9 mouse cellular contexts compared by ENCODE assay signal in the genomic region with DNA sequence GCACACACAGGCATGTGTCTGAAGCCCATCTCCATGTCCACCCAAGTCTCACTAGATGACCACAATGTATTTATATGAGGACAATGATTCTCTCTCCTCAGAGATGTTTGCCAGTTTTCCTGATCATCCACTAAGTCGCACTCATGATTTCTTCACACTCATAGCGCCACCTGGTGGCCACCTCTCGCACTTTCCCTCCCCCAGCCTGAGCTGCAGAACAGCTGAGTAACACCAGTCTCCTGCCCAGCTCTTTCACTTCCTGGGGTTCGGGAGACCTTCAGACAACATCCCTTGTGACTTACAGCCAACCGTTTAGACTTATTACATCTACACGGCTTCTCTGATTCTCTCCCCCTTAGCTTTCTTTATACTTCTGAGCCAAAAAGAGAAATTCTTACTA. TPM values are rescaled to one million over a fixed set of nuclear protein-coding genes. Genes with fewer than 3 reads are reported as not detected.
A peak's percentile ranks its signal among the peaks of the same experiment; 100 is the strongest.
DNase-seq lines count a peak whose midpoint lies in the region; ATAC-seq and TF ChIP-seq lines count a peak whose summit lies in the region.
"Had no signal": no experiment of that assay in that cellular context is flagged by ENCODE, and none has a peak within 500 bp of the region (broad histone marks: within the 10 kb centered on the region; RNA-seq: fewer than 3 reads in every experiment).

No protein-coding gene starts in this region.

- dilution Hi-C loops in CH12.LX (cut with MboI; ENCODE audit: extremely low pct_ligation_motif_present, extremely low pct_unique_long_range_greater_than_20kb, low sequenced_read_pairs) = no loop called here

- ATAC-seq in erythroid progenitor cell, adult 5-6 weeks (replicated peaks; ENCODE audit: low FRiP score, poor library complexity, severe bottlenecking) = peak; percentile 79
- peak; percentile 47; the same call in 1 of the 2 replicates for ATAC-seq in lung, embryonic 14.5 days (ENCODE audit: insufficient read depth)

- H3K27ac ChIP-seq in CH12.LX (ENCODE audit: insufficient read depth, low read depth) = no peak overlapping the region
- no peak overlapping the region for H3K27ac ChIP-seq in bone marrow macrophage, adult 2 months (ENCODE audit: insufficient read depth, low read depth, low read length)
- no peak overlapping the region for H3K27ac ChIP-seq in lung, embryonic 14.5 days (ENCODE audit: low read depth)
- H3K27ac ChIP-seq: heart, embryonic 15.5 days had no signal

- in situ Hi-C loops in CH12.LX (cut with MboI; ENCODE audit: low pct_ligation_motif_present, low pct_unique_long_range_greater_than_20kb, low sequenced_read_pairs) = loop anchor here (5.0 kb wide), 1 partner anchor 142 kb away; no protein-coding TSS in a partner anchor

- 4% methylated on average over 6 of the region's 6 CpGs for WGBS in lung, embryonic 14.5 days

- H3K9ac ChIP-seq in CH12.LX (ENCODE audit: insufficient read depth, low read depth) = no peak overlapping the region
- no peak overlapping the region for H3K9ac ChIP-seq in lung, embryonic 14.5 days
- H3K9ac ChIP-seq: heart, embryonic 15.5 days had no signal

- H3K9me3 ChIP-seq in CH12.LX (replicated peaks; ENCODE audit: low read length) = no peaks in the 10 kb centered on the region
- no peaks in the 10 kb centered on the region for H3K9me3 ChIP-seq in lung, embryonic 14.5 days (ENCODE audit: low read depth, low read length)
- H3K9me3 ChIP-seq: heart, embryonic 15.5 days had no signal

- H3K4me1 ChIP-seq in CH12.LX (ENCODE audit: control insufficient read depth in 1 of 2, insufficient read depth in 2 of 2) = peaks cover 0 to 8% of the 10 kb centered on the region in 2 experiments; a peak in 1 of 4 replicates
- no peaks in the 10 kb centered on the region for H3K4me1 ChIP-seq in bone marrow macrophage, adult 2 months (ENCODE audit: control insufficient read depth, insufficient read depth, low read length)
- no peaks in the 10 kb centered on the region for H3K4me1 ChIP-seq in lung, embryonic 14.5 days (ENCODE audit: insufficient read depth)
- H3K4me1 ChIP-seq: heart, embryonic 15.5 days had no signal

- TF ChIP-seq POLR2A in CH12.LX (IDR thresholded peaks at IDR 0.05; ENCODE audit: low read depth, low read length) = no peak
- no peak for TF ChIP-seq POLR2A in bone marrow macrophage, adult 2 months (IDR thresholded peaks at IDR 0.05; ENCODE audit: borderline replicate concordance, low read depth, low read length)

- TF ChIP-seq EP300 in CH12.LX (IDR thresholded peaks at IDR 0.05; ENCODE audit: low read length) = no peak

- no peaks in the 10 kb centered on the region for H3K27me3 ChIP-seq in CH12.LX (replicated peaks)
- H3K27me3 ChIP-seq in lung, embryonic 14.5 days (ENCODE audit: insufficient read depth, low read length) = no peaks in the 10 kb centered on the region

- DNase-seq in CH12.LX (ENCODE audit: extremely low read depth) = peak; percentile 81
- DNase-seq in heart, postnatal 25 days (ENCODE audit: low spot score) = peak; percentile 42
- DNase-seq in layer of hippocampus, adult 18-20 months (ENCODE audit: low spot score in 2 of 2) = peak; percentile 76 to 94
- peak; percentile 97 for DNase-seq in lung, embryonic 14.5 days
- DNase-seq in retina, adult 2 months (ENCODE audit: low read depth, low spot score) = peak; percentile 55
- DNase-seq in thymus, postnatal 14 days = peak; percentile 83

- no peaks in the 10 kb centered on the region for H3K79me2 ChIP-seq in CH12.LX (replicated peaks; ENCODE audit: control insufficient read depth, extremely low read depth, insufficient read depth, poor library complexity, severe bottlenecking)

- peak; percentile 75 to 93 for TF ChIP-seq CTCF in CH12.LX (conservative IDR thresholded peaks at IDR 0.05 in 1 of 2, IDR thresholded peaks at IDR 0.05 in 1 of 2; ENCODE audit: low read depth in 2 of 2, low read length in 2 of 2)
- TF ChIP-seq CTCF in bone marrow macrophage, adult 2 months (IDR thresholded peaks at IDR 0.05; ENCODE audit: low read depth, low read length) = peak; percentile 71
- peak; percentile 98 for TF ChIP-seq CTCF in lung, embryonic 14.5 days (IDR thresholded peaks at IDR 0.05; ENCODE audit: low read depth)

- peak overlapping the region; percentile 41; the same call in 1 of the 2 replicates for H3K4me2 ChIP-seq in CH12.LX (ENCODE audit: insufficient read depth, low read depth, poor library complexity, severe bottlenecking)
- H3K4me2 ChIP-seq in lung, embryonic 14.5 days = no peak overlapping the region
- H3K4me2 ChIP-seq: heart, embryonic 15.5 days had no signal

- H3K36me3 ChIP-seq in CH12.LX (replicated peaks in 1 of 2; ENCODE audit: control insufficient read depth in 1 of 2, insufficient read depth in 1 of 2, low read length in 1 of 2) = no peaks in the 10 kb centered on the region
- no peaks in the 10 kb centered on the region for H3K36me3 ChIP-seq in lung, embryonic 14.5 days (ENCODE audit: insufficient read depth)
- H3K36me3 ChIP-seq: heart, embryonic 15.5 days had no signal

- H3K4me3 ChIP-seq in CH12.LX (replicated peaks in 1 of 3; ENCODE audit: low read depth in 2 of 3, low read length in 2 of 3, poor library complexity in 1 of 3) = no peak overlapping the region
- H3K4me3 ChIP-seq in bone marrow macrophage, adult 2 months (ENCODE audit: insufficient read depth, low read length) = no peak overlapping the region
- H3K4me3 ChIP-seq in lung, embryonic 14.5 days (ENCODE audit: low read depth, low read length) = no peak overlapping the region
- H3K4me3 ChIP-seq: heart, embryonic 15.5 days had no signal

- peak; percentile 90 for TF ChIP-seq RAD21 in CH12.LX (IDR thresholded peaks at IDR 0.05; ENCODE audit: low read depth, low read length)

- intact Hi-C loops in heart, postnatal 25 days (cut with DNase I) = loop anchor here (1.0 to 10.0 kb wide), 5 partner anchors 136 to 1425 kb away; no protein-coding TSS in a partner anchor

TF ChIP-seq in CH12.LX, 34 proteins besides CTCF, POLR2A, EP300 and RAD21:
- TF ChIP-seq ZC3H11A (IDR thresholded peaks at IDR 0.05; ENCODE audit: low read depth, low read length) (peak; percentile 89), SMC3 (IDR thresholded peaks at IDR 0.05; ENCODE audit: low read depth, low read length) (peak; percentile 98), ZMIZ1 (IDR thresholded peaks at IDR 0.05; ENCODE audit: low read depth, low read length) (no peak), MEF2A (IDR thresholded peaks at IDR 0.05; ENCODE audit: borderline replicate concordance, low read depth, low read length) (no peak), ZNF384 (IDR thresholded peaks at IDR 0.05; ENCODE audit: low read depth, low read length) (no peak), MAFK (IDR thresholded peaks at IDR 0.05; ENCODE audit: insufficient replicate concordance, low read length) (no peak), MAX (IDR thresholded peaks at IDR 0.05; ENCODE audit: low read length) (no peak), NELFE (IDR thresholded peaks at IDR 0.05; ENCODE audit: low read depth, low read length) (no peak), TBP (conservative IDR thresholded peaks at IDR 0.05; ENCODE audit: low read depth, low read length) (no peak), MYC (IDR thresholded peaks at IDR 0.05; ENCODE audit: low read depth, low read length) (no peak), BHLHE40 (IDR thresholded peaks at IDR 0.05; ENCODE audit: low read depth, low read length) (no peak), IRF4 (IDR thresholded peaks at IDR 0.05; ENCODE audit: low read depth, low read length) (0 out of 2 replicates have a peak, but pooled peaks have one; percentile 28), NRF1 (IDR thresholded peaks at IDR 0.05; ENCODE audit: low read depth, low read length) (no peak), ETS1 (conservative IDR thresholded peaks at IDR 0.05; ENCODE audit: low read depth, low read length) (no peak), POLR2AphosphoS2 (IDR thresholded peaks at IDR 0.05; ENCODE audit: low read depth, low read length) (no peak), RCOR1 (conservative IDR thresholded peaks at IDR 0.05; ENCODE audit: low read depth, low read length) (no peak), ELF1 (IDR thresholded peaks at IDR 0.05; ENCODE audit: low read depth, low read length) (peak; percentile 50; the same call in 1 of the 2 replicates), PAX5 (IDR thresholded peaks at IDR 0.05; ENCODE audit: low read length) (no peak)

RNA-seq across cellular contexts. Expression of a gene that starts 37.3 kb away (rescaled TPM):
- total RNA-seq in CH12.LX (2012; rRNA removed) (11.7 and 12.1 TPM in 2 replicates), CH12.LX (2014; rRNA removed) (18.0 and 19.1 TPM in 2 replicates)
- polyA plus RNA-seq in CH12.LX (2012; ENCODE audit: insufficient read length, low read depth) = 14.6 and 16.9 TPM in 2 replicates
- 2.8 and 3.9 TPM in 2 replicates for polyA plus RNA-seq in bone marrow macrophage, adult 2 months (2012; ENCODE audit: insufficient read depth, insufficient read length, missing spikeins)
- 20.2 and 21.4 TPM in 2 replicates for total RNA-seq in erythroid progenitor cell, adult 5-6 weeks (2015; ENCODE audit: low replicate concordance)
- total RNA-seq in erythroid progenitor cell, adult 5-6 weeks (2017; ENCODE audit: low replicate concordance) = 28.9 and 38.5 TPM in 2 replicates
- 10 to 100 TPM; 19.6 to 20.3 TPM for total RNA-seq in heart, postnatal 25 days (2021)
- 10 to 100 TPM; 13.5 to 16.2 TPM for total RNA-seq in layer of hippocampus, adult 18-20 months (2021)
- polyA plus RNA-seq in lung, embryonic 14.5 days (2014; fragmentation: Nextera tagmentation; extraction: Ambion mirVana) = 20.4 and 25.4 TPM in 2 replicates

Comparison
In these comparisons a context has a peak if more than half of its experiments do, and no peak if none do; other contexts are left out.
1. DNase-seq: peak in every context shown above with its lines; median percentile 97 in lung, embryonic 14.5 days; 85 in layer of hippocampus, adult 18-20 months; 83 in thymus, postnatal 14 days; 81 in CH12.LX; 55 in retina, adult 2 months; 42 in heart, postnatal 25 days.